Comparison of ENCODE assay signal across 15 mouse cellular contexts in the genomic region with DNA sequence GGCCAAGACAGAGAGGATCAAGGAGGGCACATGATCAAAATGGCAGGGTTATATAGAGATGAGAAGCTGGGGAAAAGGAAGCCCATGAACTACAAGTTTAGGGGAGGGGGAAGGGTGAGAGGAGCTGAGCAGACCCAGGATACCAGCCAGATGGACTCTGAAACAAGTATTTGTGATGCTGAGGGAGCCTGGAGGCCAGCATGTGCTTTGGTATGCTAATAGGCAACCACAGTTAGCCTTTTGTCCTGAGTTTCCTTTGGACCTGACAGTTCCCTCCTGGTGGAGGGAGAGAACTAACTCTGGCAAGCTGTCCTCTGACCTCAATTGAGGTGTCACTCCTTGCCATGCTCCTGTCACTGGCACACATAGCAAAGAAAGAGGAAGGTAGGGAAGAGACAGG. TPM values are rescaled to one million over a fixed set of nuclear protein-coding genes. Genes with fewer than 3 reads are reported as not detected.
DNase-seq lines count a peak whose midpoint lies in the region; ATAC-seq and TF ChIP-seq lines count a peak whose summit lies in the region.
"Had no signal": no experiment of that assay in that cellular context is flagged by ENCODE, and none has a peak within 500 bp of the region (broad histone marks: within the 10 kb centered on the region; RNA-seq: fewer than 3 reads in every experiment).

No protein-coding gene starts in this region.

- no peaks in the 10 kb centered on the region for H3K79me2 ChIP-seq in liver, adult 2 months (ENCODE audit: control insufficient read depth, insufficient read depth, low read length)

- H3K36me3 ChIP-seq in forebrain, embryonic 14.5 days (ENCODE audit: control insufficient read depth, insufficient read depth, low read length): no peaks in the 10 kb centered on the region
- no peaks in the 10 kb centered on the region for H3K36me3 ChIP-seq in forebrain, embryonic 12.5 days (replicated peaks)
- no peaks in the 10 kb centered on the region for H3K36me3 ChIP-seq in liver, adult 2 months (ENCODE audit: control insufficient read depth, insufficient read depth, low read length)
- no peaks in the 10 kb centered on the region for H3K36me3 ChIP-seq in liver, embryonic 11.5 days (ENCODE audit: control insufficient read depth, insufficient read depth, low read length)
- no peaks in the 10 kb centered on the region for H3K36me3 ChIP-seq in forebrain, embryonic 16.5 days (ENCODE audit: control insufficient read depth, insufficient read depth)
- H3K36me3 ChIP-seq: hindbrain, embryonic 15.5 days; limb, embryonic 10.5 days; lung, embryonic 15.5 days; stomach, embryonic 15.5 days had no signal

- no peak overlapping the region for H3K9ac ChIP-seq in forebrain, embryonic 14.5 days (ENCODE audit: low read length)
- no peak overlapping the region for H3K9ac ChIP-seq in forebrain, embryonic 12.5 days
- H3K9ac ChIP-seq in liver, adult 2 months (ENCODE audit: low read depth, low read length): no peak overlapping the region
- H3K9ac ChIP-seq in liver, embryonic 11.5 days (ENCODE audit: low read depth, low read length): no peak overlapping the region
- H3K9ac ChIP-seq in forebrain, embryonic 16.5 days (replicated peaks; ENCODE audit: low read depth, low read length): no peak overlapping the region
- H3K9ac ChIP-seq: hindbrain, embryonic 15.5 days; lung, embryonic 15.5 days; stomach, embryonic 15.5 days had no signal

- H3K9me3 ChIP-seq in forebrain, embryonic 14.5 days (replicated peaks; ENCODE audit: control insufficient read depth, low read length): no peaks in the 10 kb centered on the region
- H3K9me3 ChIP-seq in forebrain, embryonic 12.5 days: no peaks in the 10 kb centered on the region
- no peaks in the 10 kb centered on the region for H3K9me3 ChIP-seq in liver, embryonic 11.5 days (ENCODE audit: control insufficient read depth, low read length)
- no peaks in the 10 kb centered on the region for H3K9me3 ChIP-seq in forebrain, embryonic 16.5 days (ENCODE audit: control insufficient read depth, low read length)
- H3K9me3 ChIP-seq: hindbrain, embryonic 15.5 days; limb, embryonic 10.5 days; lung, embryonic 15.5 days; stomach, embryonic 15.5 days had no signal

- DNase-seq in forebrain, embryonic 14.5 days (ENCODE audit: low spot score): peak; percentile 1
- DNase-seq in liver, adult 2 months (ENCODE audit: extremely low read depth, low read depth, low spot score): peak; percentile 90
- DNase-seq in liver, embryonic 11.5 days (ENCODE audit: low spot score): no peak
- DNase-seq in kidney, postnatal 4 days: peak; percentile 3 to 10
- no peak for DNase-seq in adrenal gland, postnatal 14 days
- DNase-seq in gastrocnemius, postnatal 14 days: no peak
- DNase-seq: B cell, adult 2 months; cerebellum, postnatal 14 days had no signal

- no peaks in the 10 kb centered on the region for H3K4me1 ChIP-seq in forebrain, embryonic 14.5 days (ENCODE audit: control insufficient read depth, insufficient read depth, low read length)
- H3K4me1 ChIP-seq in forebrain, embryonic 12.5 days: no peaks in the 10 kb centered on the region
- H3K4me1 ChIP-seq in liver, adult 2 months (ENCODE audit: control insufficient read depth, insufficient read depth, low read length): peaks cover 2% of the 10 kb centered on the region; the same call in 1 of the 2 replicates
- H3K4me1 ChIP-seq in liver, embryonic 11.5 days (replicated peaks; ENCODE audit: control insufficient read depth, insufficient read depth, low read length): no peaks in the 10 kb centered on the region
- no peaks in the 10 kb centered on the region for H3K4me1 ChIP-seq in forebrain, embryonic 16.5 days (replicated peaks; ENCODE audit: control insufficient read depth, insufficient read depth, low read length)
- H3K4me1 ChIP-seq: hindbrain, embryonic 15.5 days; limb, embryonic 10.5 days; lung, embryonic 15.5 days; stomach, embryonic 15.5 days had no signal

- H3K4me2 ChIP-seq in forebrain, embryonic 14.5 days (ENCODE audit: low read length): no peak overlapping the region
- no peak overlapping the region for H3K4me2 ChIP-seq in forebrain, embryonic 12.5 days
- no peak overlapping the region for H3K4me2 ChIP-seq in liver, embryonic 11.5 days
- H3K4me2 ChIP-seq in forebrain, embryonic 16.5 days (ENCODE audit: low read length): no peak overlapping the region
- H3K4me2 ChIP-seq: hindbrain, embryonic 15.5 days; lung, embryonic 15.5 days; stomach, embryonic 15.5 days had no signal

- H3K4me3 ChIP-seq in forebrain, embryonic 14.5 days (ENCODE audit: low read depth, low read length): no peak overlapping the region
- no peak overlapping the region for H3K4me3 ChIP-seq in forebrain, embryonic 12.5 days (replicated peaks)
- H3K4me3 ChIP-seq in liver, adult 2 months (ENCODE audit: insufficient read depth, low read depth, low read length): no peak overlapping the region
- H3K4me3 ChIP-seq in liver, embryonic 11.5 days (ENCODE audit: low read depth, low read length): no peak overlapping the region
- H3K4me3 ChIP-seq in forebrain, embryonic 16.5 days (replicated peaks; ENCODE audit: low read length): no peak overlapping the region
- H3K4me3 ChIP-seq: erythroblast, embryonic 14.5 days; hindbrain, embryonic 15.5 days; limb, embryonic 10.5 days; lung, embryonic 15.5 days; stomach, embryonic 15.5 days had no signal

- no peaks in the 10 kb centered on the region for H3K27me3 ChIP-seq in forebrain, embryonic 14.5 days (replicated peaks; ENCODE audit: control insufficient read depth, insufficient read depth, low read length)
- no peaks in the 10 kb centered on the region for H3K27me3 ChIP-seq in forebrain, embryonic 12.5 days
- H3K27me3 ChIP-seq in liver, adult 2 months (ENCODE audit: control insufficient read depth, insufficient read depth, low read length): no peaks in the 10 kb centered on the region
- H3K27me3 ChIP-seq in liver, embryonic 11.5 days (replicated peaks; ENCODE audit: control insufficient read depth, insufficient read depth, low read length): no peaks in the 10 kb centered on the region
- H3K27me3 ChIP-seq in forebrain, embryonic 16.5 days (replicated peaks; ENCODE audit: control insufficient read depth, insufficient read depth, low read length): no peaks in the 10 kb centered on the region
- H3K27me3 ChIP-seq: hindbrain, embryonic 15.5 days; lung, embryonic 15.5 days; stomach, embryonic 15.5 days had no signal

- no peak for ATAC-seq in forebrain, embryonic 14.5 days
- no peak for ATAC-seq in forebrain, embryonic 12.5 days (ENCODE audit: low FRiP score)
- ATAC-seq in liver, embryonic 11.5 days (replicated peaks; ENCODE audit: low FRiP score): no peak
- ATAC-seq in forebrain, embryonic 16.5 days: peak; percentile 58; the same call in 1 of the 2 replicates

- intact Hi-C loops in gastrocnemius, postnatal 14 days (cut with DNase I; ENCODE audit: low total_unique reads): no loop called here

- no peak for TF ChIP-seq POLR2A in liver, adult 2 months (IDR thresholded peaks at IDR 0.05; ENCODE audit: extremely low read depth, insufficient read depth, low read length)

- no peak overlapping the region for H3K27ac ChIP-seq in forebrain, embryonic 14.5 days (ENCODE audit: low read depth, low read length)
- no peak overlapping the region for H3K27ac ChIP-seq in forebrain, embryonic 12.5 days
- H3K27ac ChIP-seq in liver, adult 2 months (replicated peaks; ENCODE audit: insufficient read depth, low read depth, low read length): peak overlapping the region; percentile 66; the same call in 1 of the 2 replicates
- no peak overlapping the region for H3K27ac ChIP-seq in liver, embryonic 11.5 days (ENCODE audit: low read depth, low read length)
- no peak overlapping the region for H3K27ac ChIP-seq in forebrain, embryonic 16.5 days (ENCODE audit: low read length)
- H3K27ac ChIP-seq: hindbrain, embryonic 15.5 days; limb, embryonic 10.5 days; lung, embryonic 15.5 days; stomach, embryonic 15.5 days had no signal

- no peak for TF ChIP-seq CTCF in liver, adult 2 months (IDR thresholded peaks at IDR 0.05; ENCODE audit: low read depth, low read length)

RNA-seq across cellular contexts. Expression of gene 5430427O19Rik, which starts 41.2 kb away (rescaled TPM):
- polyA plus RNA-seq in forebrain, embryonic 14.5 days (2014; fragmentation: Nextera tagmentation; extraction: Ambion mirVana): 0.05 and 0.08 TPM in 2 replicates
- polyA plus RNA-seq in forebrain, embryonic 12.5 days (2016; fragmentation: Nextera tagmentation; extraction: Ambion mirVana): 0.13 TPM in 1 of 2 replicates, not detected in the other
- total RNA-seq in liver, adult 2 months (2014; rRNA removed): 0.27 and 0.28 TPM in 2 replicates
- not detected in 2 replicates for polyA plus RNA-seq in liver, adult 2 months (2012; rRNA removed)
- polyA plus RNA-seq in liver, embryonic 11.5 days (2014; fragmentation: Nextera tagmentation; extraction: Ambion mirVana): 0.23 and 0.31 TPM in 2 replicates
- 0.09 TPM in 1 of 2 replicates, not detected in the other for polyA plus RNA-seq in forebrain, embryonic 16.5 days (2015; fragmentation: Nextera tagmentation; extraction: Ambion mirVana)
- total RNA-seq in adrenal gland, postnatal 14 days (2021): 0.19 and 0.45 TPM in 2 replicates
- total RNA-seq in gastrocnemius, postnatal 14 days (2021): under 1 TPM in 1 of 2 experiments, not detected in 1; 0.06 TPM
- polyA plus RNA-seq: erythroblast, embryonic 14.5 days; hindbrain, embryonic 15.5 days had no signal

RNA-seq across cellular contexts. Expression of gene Gk, which starts 52.4 kb away (rescaled TPM):
- polyA plus RNA-seq in forebrain, embryonic 14.5 days (2014; fragmentation: Nextera tagmentation; extraction: Ambion mirVana): 7.7 and 7.8 TPM in 2 replicates
- 5.1 and 5.9 TPM in 2 replicates for polyA plus RNA-seq in forebrain, embryonic 12.5 days (2016; fragmentation: Nextera tagmentation; extraction: Ambion mirVana)
- total RNA-seq in liver, adult 2 months (2014; rRNA removed): 76.4 and 80.6 TPM in 2 replicates
- 9.2 and 9.5 TPM in 2 replicates for polyA plus RNA-seq in liver, adult 2 months (2012; rRNA removed)
- 6.9 and 7.1 TPM in 2 replicates for polyA plus RNA-seq in liver, embryonic 11.5 days (2014; fragmentation: Nextera tagmentation; extraction: Ambion mirVana)
- 9.1 and 9.5 TPM in 2 replicates for polyA plus RNA-seq in forebrain, embryonic 16.5 days (2015; fragmentation: Nextera tagmentation; extraction: Ambion mirVana)
- 70.5 and 116 TPM in 2 replicates for total RNA-seq in adrenal gland, postnatal 14 days (2021)
- 1 to 10 TPM; 2.2 to 2.5 TPM for total RNA-seq in gastrocnemius, postnatal 14 days (2021)
- polyA plus RNA-seq: erythroblast, embryonic 14.5 days had no signal

Comparison
In these comparisons a context has a peak if more than half of its experiments do, and no peak if none do; other contexts are left out.
1. DNase-seq: peak in forebrain, embryonic 14.5 days (single experiment), liver, adult 2 months (single experiment) and kidney, postnatal 4 days (2 of 2); none in liver, embryonic 11.5 days (single experiment), adrenal gland, postnatal 14 days (single experiment) and gastrocnemius, postnatal 14 days (single experiment).